13 mouse cellular contexts compared by ENCODE assay signal in the genomic region with DNA sequence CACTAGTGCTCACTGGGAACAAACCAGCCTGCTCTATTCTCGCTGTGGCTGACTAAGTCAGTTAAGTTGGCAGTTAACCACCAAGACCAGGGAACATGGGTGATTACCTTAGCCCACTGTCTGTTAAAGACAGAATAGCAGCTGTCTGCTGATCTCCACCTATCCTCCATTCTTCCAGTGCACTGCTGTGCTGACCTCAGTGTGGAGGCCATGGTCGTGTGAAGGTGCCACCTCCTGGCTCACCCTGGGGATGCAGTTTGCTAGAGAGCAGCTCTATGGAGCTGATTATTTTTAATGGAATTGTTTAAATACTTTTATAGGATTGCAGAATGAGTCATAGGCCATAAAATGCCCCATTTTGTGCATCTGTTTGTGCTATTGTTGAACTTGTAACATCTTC.
DNase-seq lines count a peak whose midpoint lies in the region; ATAC-seq and TF ChIP-seq lines count a peak whose summit lies in the region.
"Had no signal": no experiment of that assay in that cellular context is flagged by ENCODE, and none has a peak within 500 bp of the region (broad histone marks: within the 10 kb centered on the region; RNA-seq: fewer than 3 reads in every experiment).

No protein-coding gene starts in this region.

- no peaks in the 10 kb centered on the region for H3K79me2 ChIP-seq in heart, adult 2 months (replicated peaks; ENCODE audit: control insufficient read depth, insufficient read depth, low read length)

- H3K4me3 ChIP-seq in heart, adult 2 months, result no peak overlapping the region
- H3K4me3 ChIP-seq in heart, embryonic 10.5 days, result no peak overlapping the region
- no peak overlapping the region for H3K4me3 ChIP-seq in liver, postnatal 0 days (ENCODE audit: low read depth, low read length)
- H3K4me3 ChIP-seq in liver, embryonic 12.5 days, result no peak overlapping the region
- H3K4me3 ChIP-seq: liver, embryonic 13.5 days; midbrain, embryonic 13.5 days; neural tube, embryonic 15.5 days had no signal

- TF ChIP-seq POLR2A in heart, adult 2 months (IDR thresholded peaks at IDR 0.05; ENCODE audit: insufficient read depth, low read depth, low read length), result no peak

- CTCF ChIA-PET in Patski (lab: Charles Lee), result interaction anchor here (0.6 to 1.7 kb wide), 4 partner anchors 9 to 124 kb away, joined by 3 to 4 read pairs (median 3); no protein-coding TSS in a partner anchor

- no peak overlapping the region for H3K4me2 ChIP-seq in liver, postnatal 0 days (ENCODE audit: low read depth, low read length)
- no peak overlapping the region for H3K4me2 ChIP-seq in liver, embryonic 12.5 days
- H3K4me2 ChIP-seq: liver, embryonic 13.5 days; midbrain, embryonic 13.5 days; neural tube, embryonic 15.5 days had no signal

- TF ChIP-seq CTCF in heart, adult 2 months (IDR thresholded peaks at IDR 0.05), result peak; percentile 57
- peak; percentile 41 for TF ChIP-seq CTCF in liver, postnatal 0 days (IDR thresholded peaks at IDR 0.05; ENCODE audit: low read depth)
- TF ChIP-seq CTCF in Patski (IDR thresholded peaks at IDR 0.05), result no peak

- no peak overlapping the region for H3K9ac ChIP-seq in heart, adult 2 months (ENCODE audit: low read depth, low read length)
- no peak overlapping the region for H3K9ac ChIP-seq in liver, postnatal 0 days (replicated peaks)
- no peak overlapping the region for H3K9ac ChIP-seq in liver, embryonic 12.5 days
- H3K9ac ChIP-seq: liver, embryonic 13.5 days; midbrain, embryonic 13.5 days; neural tube, embryonic 15.5 days had no signal

- H3K27me3 ChIP-seq in heart, adult 2 months (ENCODE audit: control insufficient read depth, insufficient read depth, low read length), result no peaks in the 10 kb centered on the region
- H3K27me3 ChIP-seq in heart, embryonic 10.5 days (ENCODE audit: insufficient read depth, poor library complexity, severe bottlenecking), result no peaks in the 10 kb centered on the region
- H3K27me3 ChIP-seq in liver, postnatal 0 days (ENCODE audit: insufficient read depth, low read length), result no peaks in the 10 kb centered on the region
- no peaks in the 10 kb centered on the region for H3K27me3 ChIP-seq in liver, embryonic 12.5 days (replicated peaks)
- H3K27me3 ChIP-seq in Patski, result no peaks in the 10 kb centered on the region
- H3K27me3 ChIP-seq: liver, embryonic 13.5 days; midbrain, embryonic 13.5 days; neural tube, embryonic 15.5 days had no signal

- TF ChIP-seq EP300 in heart, adult 2 months (IDR thresholded peaks at IDR 0.05; ENCODE audit: insufficient read depth, low read depth, low read length), result no peak
- no peak for TF ChIP-seq EP300 in liver, postnatal 0 days (IDR thresholded peaks at IDR 0.05; ENCODE audit: low read depth)

- H3K4me1 ChIP-seq in heart, adult 2 months (ENCODE audit: control insufficient read depth, insufficient read depth, low read length), result no peaks in the 10 kb centered on the region
- peaks cover 20% of the 10 kb centered on the region for H3K4me1 ChIP-seq in heart, embryonic 10.5 days
- no peaks in the 10 kb centered on the region for H3K4me1 ChIP-seq in liver, postnatal 0 days (ENCODE audit: insufficient read depth)
- H3K4me1 ChIP-seq in liver, embryonic 12.5 days, result no peaks in the 10 kb centered on the region
- H3K4me1 ChIP-seq: liver, embryonic 13.5 days; midbrain, embryonic 13.5 days; neural tube, embryonic 15.5 days had no signal

- intact Hi-C loops in heart, adult 2 months (cut with DNase I), result no loop called here

- H3K9me3 ChIP-seq in heart, embryonic 10.5 days, result no peaks in the 10 kb centered on the region
- H3K9me3 ChIP-seq in liver, postnatal 0 days (ENCODE audit: low read length), result no peaks in the 10 kb centered on the region
- no peaks in the 10 kb centered on the region for H3K9me3 ChIP-seq in liver, embryonic 12.5 days (replicated peaks)
- H3K9me3 ChIP-seq: liver, embryonic 13.5 days; midbrain, embryonic 13.5 days; neural tube, embryonic 15.5 days had no signal

- no peak for DNase-seq in heart, adult 2 months
- no peak for DNase-seq in heart, embryonic 10.5 days (ENCODE audit: low spot score)
- DNase-seq in liver, postnatal 0 days, result no peak
- peak; percentile 51 for DNase-seq in Patski (ENCODE audit: low read depth, low spot score)
- DNase-seq in retina, embryonic 14.5 days (ENCODE audit: low spot score), result peak; percentile 48
- no peak for DNase-seq in right cerebral cortex, adult 2 months (ENCODE audit: low spot score in 2 of 2)
- DNase-seq in urinary bladder, postnatal 25 days (ENCODE audit: low spot score), result no peak
- DNase-seq: kidney, adult 11 months; layer of hippocampus, postnatal 36 days; liver, embryonic 13.5 days had no signal

- 58% methylated on average over 2 of the region's 2 CpGs for WGBS in heart, adult 2 months
- WGBS in heart, embryonic 10.5 days, result 70% methylated on average over 2 of the region's 2 CpGs
- 74% methylated on average over 2 of the region's 2 CpGs for WGBS in liver, postnatal 0 days (ENCODE audit: insufficient replicate concordance)
- WGBS in liver, embryonic 12.5 days (ENCODE audit: insufficient replicate concordance), result 80% methylated on average over 2 of the region's 2 CpGs

- in situ Hi-C loops in Patski (cut with MboI; ENCODE audit: low pct_unique_long_range_greater_than_20kb), result no loop called here

- ATAC-seq in liver, postnatal 0 days, result no peak
- ATAC-seq in liver, embryonic 12.5 days, result no peak
- ATAC-seq in Patski, result peak; percentile 70
- ATAC-seq: midbrain, embryonic 13.5 days had no signal

- POLR2A ChIA-PET in Patski (lab: Charles Lee), result interaction anchor here (1.1 to 1.3 kb wide), 2 partner anchors 10 to 14 kb away, joined by 3 read pairs; no protein-coding TSS in a partner anchor

- H3K27ac ChIP-seq in heart, adult 2 months, result no peak overlapping the region
- no peak overlapping the region for H3K27ac ChIP-seq in heart, embryonic 10.5 days
- no peak overlapping the region for H3K27ac ChIP-seq in liver, postnatal 0 days (ENCODE audit: low read depth)
- no peak overlapping the region for H3K27ac ChIP-seq in liver, embryonic 12.5 days
- H3K27ac ChIP-seq: liver, embryonic 13.5 days; midbrain, embryonic 13.5 days; neural tube, embryonic 15.5 days had no signal

- no peaks in the 10 kb centered on the region for H3K36me3 ChIP-seq in heart, adult 2 months (ENCODE audit: control insufficient read depth, insufficient read depth, low read length)
- H3K36me3 ChIP-seq in heart, embryonic 10.5 days, result peaks cover 97% of the 10 kb centered on the region
- peaks cover 97% of the 10 kb centered on the region for H3K36me3 ChIP-seq in liver, postnatal 0 days (replicated peaks; ENCODE audit: insufficient read depth, low read length)
- H3K36me3 ChIP-seq in liver, embryonic 12.5 days, result peaks cover 100% of the 10 kb centered on the region

Comparison
In these comparisons a context has a peak if more than half of its experiments do, and no peak if none do; other contexts are left out.
1. DNase-seq: peak in Patski (single experiment) and retina, embryonic 14.5 days (single experiment); none in heart, adult 2 months (0 of 2), heart, embryonic 10.5 days (single experiment), liver, postnatal 0 days (single experiment), right cerebral cortex, adult 2 months (0 of 2) and urinary bladder, postnatal 25 days (single experiment).